Mouse (Mus musculus): ENCODE data around the gene Crb2. TPM values are rescaled to one million over a fixed set of nuclear protein-coding genes. Genes with fewer than 3 reads are reported as not detected.

Crb2 gene
- 6.2 and 7.7 TPM in 2 replicates for polyA plus RNA-seq (2014; fragmentation: Nextera tagmentation; extraction: Ambion mirVana)

GRCm38 (mm10) chr2:37776016-37776415, at the start of gene Crb2:
Gene Crb2, plus strand, starts transcription at chr2:37776249.
- Histone ChIP-seq H3K27ac (ENCODE audit: low read depth, low read length) (peak within 1 kb of the TSS; percentile 68), H3K9ac (ENCODE audit: low read depth, low read length) (peak within 1 kb of the TSS; percentile 62), H3K4me1 (replicated peaks; ENCODE audit: control insufficient read depth, insufficient read depth, low read length) (peaks cover 16% of the 10 kb centered on the region), H3K9me3 (ENCODE audit: control insufficient read depth, low read length) (no peaks in the 10 kb centered on the region), H3K4me2 (replicated peaks; ENCODE audit: low read depth, low read length) (peak within 1 kb of the TSS; percentile 56), H3K27me3 (ENCODE audit: control insufficient read depth, insufficient read depth, low read length) (no peaks in the 10 kb centered on the region; the same call in 1 of the 2 replicates), H3K4me3 (ENCODE audit: low read depth, low read length) (peak within 1 kb of the TSS; percentile 46), H3K36me3 (ENCODE audit: control insufficient read depth, insufficient read depth, low read length) (no peaks in the 10 kb centered on the region)
- peak; percentile 75 for DNase-seq (ENCODE audit: low spot score)
- ATAC-seq (ENCODE audit: low FRiP score) = peak; percentile 47
- 0% methylated on average over 15 of the region's 18 CpGs for WGBS

- H3K27ac ChIP-seq (ENCODE audit: low read depth, low read length) = no peak overlapping the region
- no peaks in the 10 kb centered on the region for H3K36me3 ChIP-seq (ENCODE audit: control insufficient read depth, insufficient read depth, low read length)
- DNase-seq (ENCODE audit: low spot score) (no peak), ATAC-seq (ENCODE audit: low FRiP score) (no peak)
- H3K4me1 ChIP-seq (replicated peaks; ENCODE audit: control insufficient read depth, insufficient read depth, low read length) = no peaks in the 10 kb centered on the region; the same call in 1 of the 2 replicates
- no peak overlapping the region for H3K4me3 ChIP-seq (ENCODE audit: low read depth, low read length)
- no peak overlapping the region for H3K9ac ChIP-seq (ENCODE audit: low read depth, low read length)
- H3K27me3 ChIP-seq (ENCODE audit: control insufficient read depth, insufficient read depth, low read length) = no peaks in the 10 kb centered on the region
- WGBS = 93% methylated on average over 5 of the region's 5 CpGs
- no peak overlapping the region for H3K4me2 ChIP-seq (replicated peaks; ENCODE audit: low read depth, low read length)
- no peaks in the 10 kb centered on the region for H3K9me3 ChIP-seq (ENCODE audit: control insufficient read depth, low read length)
Measured at GRCm38 (mm10) chr2:37731241-37731801, 44.7 kb upstream of the Crb2 start.

GRCm38 (mm10) chr2:37734979-37735806, 40.9 kb upstream of the Crb2 start:
- Histone ChIP-seq H3K4me1 (replicated peaks; ENCODE audit: control insufficient read depth, insufficient read depth, low read length) (no peaks in the 10 kb centered on the region; the same call in 1 of the 2 replicates), H3K27me3 (ENCODE audit: control insufficient read depth, insufficient read depth, low read length) (no peaks in the 10 kb centered on the region), H3K27ac (ENCODE audit: low read depth, low read length) (0 out of 2 replicates have a peak overlapping the region, but pooled peaks have one; percentile 6), H3K36me3 (ENCODE audit: control insufficient read depth, insufficient read depth, low read length) (no peaks in the 10 kb centered on the region), H3K4me2 (replicated peaks; ENCODE audit: low read depth, low read length) (peak overlapping the region; percentile 20; the same call in 1 of the 2 replicates), H3K9ac (ENCODE audit: low read depth, low read length) (peak overlapping the region; percentile 21; the same call in 1 of the 2 replicates), H3K9me3 (ENCODE audit: control insufficient read depth, low read length) (no peaks in the 10 kb centered on the region), H3K4me3 (ENCODE audit: low read depth, low read length) (no peak overlapping the region)
- DNase-seq (ENCODE audit: low spot score) (peak; percentile 66), ATAC-seq (ENCODE audit: low FRiP score) (peak; percentile 81)
- 15% methylated on average over 17 of the region's 17 CpGs for WGBS

GRCm38 (mm10) chr2:37735807-37736188, 40.3 kb upstream of the Crb2 start:
- no peak overlapping the region for H3K4me3 ChIP-seq (ENCODE audit: low read depth, low read length)
- DNase-seq (ENCODE audit: low spot score) (no peak), ATAC-seq (ENCODE audit: low FRiP score) (no peak)
- no peaks in the 10 kb centered on the region for H3K9me3 ChIP-seq (ENCODE audit: control insufficient read depth, low read length)
- no peaks in the 10 kb centered on the region; the same call in 1 of the 2 replicates for H3K4me1 ChIP-seq (replicated peaks; ENCODE audit: control insufficient read depth, insufficient read depth, low read length)
- no peaks in the 10 kb centered on the region for H3K36me3 ChIP-seq (ENCODE audit: control insufficient read depth, insufficient read depth, low read length)
- peak overlapping the region; percentile 20; the same call in 1 of the 2 replicates for H3K4me2 ChIP-seq (replicated peaks; ENCODE audit: low read depth, low read length)
- no peak overlapping the region for H3K27ac ChIP-seq (ENCODE audit: low read depth, low read length)
- 75% methylated on average over 1 of the region's 1 CpGs for WGBS
- H3K9ac ChIP-seq (ENCODE audit: low read depth, low read length) = peak overlapping the region; percentile 21; the same call in 1 of the 2 replicates
- no peaks in the 10 kb centered on the region for H3K27me3 ChIP-seq (ENCODE audit: control insufficient read depth, insufficient read depth, low read length)

- H3K4me3 ChIP-seq (ENCODE audit: low read depth, low read length) = no peak overlapping the region
- ATAC-seq (ENCODE audit: low FRiP score) = no peak
- H3K4me1 ChIP-seq (replicated peaks; ENCODE audit: control insufficient read depth, insufficient read depth, low read length) = no peaks in the 10 kb centered on the region
- H3K27ac ChIP-seq (ENCODE audit: low read depth, low read length) = no peak overlapping the region
- no peaks in the 10 kb centered on the region for H3K9me3 ChIP-seq (ENCODE audit: control insufficient read depth, low read length)
- WGBS = 79% methylated on average over 20 of the region's 20 CpGs
- H3K27me3 ChIP-seq (ENCODE audit: control insufficient read depth, insufficient read depth, low read length) = no peaks in the 10 kb centered on the region
- DNase-seq (ENCODE audit: low spot score) = no peak
- no peaks in the 10 kb centered on the region for H3K36me3 ChIP-seq (ENCODE audit: control insufficient read depth, insufficient read depth, low read length)
- no peak overlapping the region for H3K9ac ChIP-seq (ENCODE audit: low read depth, low read length)
- no peak overlapping the region for H3K4me2 ChIP-seq (replicated peaks; ENCODE audit: low read depth, low read length)
Measured at GRCm38 (mm10) chr2:37741806-37742554, 34.1 kb upstream of the Crb2 start.

- 84% methylated on average over 10 of the region's 10 CpGs for WGBS
- H3K4me3 ChIP-seq (ENCODE audit: low read depth, low read length) = no peak overlapping the region
- H3K36me3 ChIP-seq (ENCODE audit: control insufficient read depth, insufficient read depth, low read length) = no peaks in the 10 kb centered on the region
- no peak overlapping the region for H3K4me2 ChIP-seq (replicated peaks; ENCODE audit: low read depth, low read length)
- H3K9me3 ChIP-seq (ENCODE audit: control insufficient read depth, low read length) = no peaks in the 10 kb centered on the region
- ATAC-seq (ENCODE audit: low FRiP score) (no peak), DNase-seq (ENCODE audit: low spot score) (no peak)
- no peak overlapping the region for H3K27ac ChIP-seq (ENCODE audit: low read depth, low read length)
- no peaks in the 10 kb centered on the region for H3K4me1 ChIP-seq (replicated peaks; ENCODE audit: control insufficient read depth, insufficient read depth, low read length)
- no peaks in the 10 kb centered on the region for H3K27me3 ChIP-seq (ENCODE audit: control insufficient read depth, insufficient read depth, low read length)
- no peak overlapping the region for H3K9ac ChIP-seq (ENCODE audit: low read depth, low read length)
Measured at GRCm38 (mm10) chr2:37744773-37745395, 31.2 kb upstream of the Crb2 start.

GRCm38 (mm10) chr2:37746293-37747049, 29.6 kb upstream of the Crb2 start:
- Histone ChIP-seq H3K4me2 (replicated peaks; ENCODE audit: low read depth, low read length) (no peak overlapping the region), H3K9ac (ENCODE audit: low read depth, low read length) (no peak overlapping the region), H3K27ac (ENCODE audit: low read depth, low read length) (no peak overlapping the region), H3K27me3 (ENCODE audit: control insufficient read depth, insufficient read depth, low read length) (no peaks in the 10 kb centered on the region), H3K36me3 (ENCODE audit: control insufficient read depth, insufficient read depth, low read length) (no peaks in the 10 kb centered on the region), H3K4me1 (replicated peaks; ENCODE audit: control insufficient read depth, insufficient read depth, low read length) (no peaks in the 10 kb centered on the region), H3K4me3 (ENCODE audit: low read depth, low read length) (no peak overlapping the region), H3K9me3 (ENCODE audit: control insufficient read depth, low read length) (no peaks in the 10 kb centered on the region)
- 85% methylated on average over 5 of the region's 5 CpGs for WGBS
- DNase-seq (ENCODE audit: low spot score) = no peak
- no peak for ATAC-seq (ENCODE audit: low FRiP score)

GRCm38 (mm10) chr2:37747909-37748308, 28.1 kb upstream of the Crb2 start:
- no peak overlapping the region for H3K9ac ChIP-seq (ENCODE audit: low read depth, low read length)
- no peaks in the 10 kb centered on the region for H3K9me3 ChIP-seq (ENCODE audit: control insufficient read depth, low read length)
- ATAC-seq (ENCODE audit: low FRiP score) (no peak), DNase-seq (ENCODE audit: low spot score) (no peak)
- no peaks in the 10 kb centered on the region for H3K36me3 ChIP-seq (ENCODE audit: control insufficient read depth, insufficient read depth, low read length)
- no peaks in the 10 kb centered on the region for H3K4me1 ChIP-seq (replicated peaks; ENCODE audit: control insufficient read depth, insufficient read depth, low read length)
- H3K4me2 ChIP-seq (replicated peaks; ENCODE audit: low read depth, low read length) = no peak overlapping the region
- 58% methylated on average over 2 of the region's 2 CpGs for WGBS
- no peaks in the 10 kb centered on the region for H3K27me3 ChIP-seq (ENCODE audit: control insufficient read depth, insufficient read depth, low read length)
- no peak overlapping the region for H3K27ac ChIP-seq (ENCODE audit: low read depth, low read length)
- no peak overlapping the region for H3K4me3 ChIP-seq (ENCODE audit: low read depth, low read length)

All from hindbrain, embryonic 11.5 days (tissue).